Mouse (Mus musculus): Measurements from ENCODE around the gene Ano3.

- no peak for TF ChIP-seq POLR2A (IDR thresholded peaks at IDR 0.05; ENCODE audit: low read depth, low read length)
- TF ChIP-seq CTCF (IDR thresholded peaks at IDR 0.05; ENCODE audit: borderline replicate concordance, insufficient read depth, low read length): no peak
Measured at GRCm38 (mm10) chr2:110976871-110977270, 26.1 kb upstream of the Ano3 start.
